Mouse (Mus musculus) stomach, postnatal 0 days (tissue): ENCODE measurements at regions not wholly inside any gene's neighbourhood (a gene's known extent, or its start where the extent isn't known, plus 50 kb on each side); places are given as distances from the start of the nearest gene placed in this dataset.

Experiments
- CTCF ChIP-seq: IDR thresholded peaks from 2 replicates; pipeline ENCODE4 v1.5.1; 2016; ENCODE audit warnings: antibody characterized with exemption, low read depth, mild to moderate bottlenecking, moderate library complexity
- EP300 ChIP-seq: optimal IDR thresholded peaks from 2 replicates; pipeline ENCODE3; 2016; ENCODE audit warnings: antibody characterized with exemption

DNA sequence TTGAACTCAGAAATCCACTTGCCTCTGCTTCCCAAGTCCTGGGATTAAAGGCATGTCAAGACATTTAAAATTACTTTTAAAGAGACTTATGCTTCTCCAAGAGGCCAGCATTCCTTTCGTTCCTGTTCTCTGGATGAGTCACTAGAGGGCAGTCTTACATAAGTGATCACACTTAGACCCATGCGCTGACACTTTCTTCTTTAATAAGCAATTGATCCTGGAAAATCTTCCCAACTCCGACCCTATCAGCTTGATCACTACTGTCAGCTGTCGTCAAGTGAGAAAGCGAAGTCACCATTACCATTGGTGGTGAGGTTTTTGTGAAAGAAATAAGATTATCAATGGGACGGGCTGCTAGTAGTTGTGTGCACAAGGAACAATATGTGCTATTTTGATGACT is 65.5 kb upstream of the Fam98a start:
- TF ChIP-seq CTCF (peak; percentile 84), EP300 (no peak)
